12 mouse cellular contexts compared by ENCODE assay signal in the genomic region with DNA sequence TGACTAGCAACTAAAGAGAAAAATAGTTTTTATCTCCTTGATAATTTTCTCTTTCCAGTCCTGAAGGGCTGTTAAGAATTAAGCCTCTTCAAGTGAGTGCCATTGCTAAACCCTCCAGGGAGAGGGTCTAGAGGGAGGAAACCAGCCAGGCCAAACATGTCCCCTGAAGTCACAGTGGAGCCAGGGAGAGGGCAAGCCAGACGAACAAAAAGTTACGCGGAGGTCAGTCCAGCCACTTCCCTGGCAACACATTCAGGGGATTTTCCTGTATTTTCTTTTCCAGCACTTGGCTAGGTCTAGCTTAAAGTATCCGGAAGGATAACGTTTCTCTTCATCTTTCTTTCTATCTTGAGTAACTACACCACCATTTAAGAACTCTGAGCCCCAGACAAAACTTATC. TPM values are rescaled to one million over a fixed set of nuclear protein-coding genes. Genes with fewer than 3 reads are reported as not detected.
DNase-seq lines count a peak whose midpoint lies in the region; TF ChIP-seq lines count a peak whose summit lies in the region.
"Had no signal": no experiment of that assay in that cellular context is flagged by ENCODE, and none has a peak within 500 bp of the region (broad histone marks: within the 10 kb centered on the region; RNA-seq: fewer than 3 reads in every experiment).

No protein-coding gene starts in this region.

- H3K27me3 ChIP-seq in heart, adult 2 months (ENCODE audit: control insufficient read depth, insufficient read depth, low read length): no peaks in the 10 kb centered on the region
- H3K27me3 ChIP-seq: forebrain, embryonic 15.5 days; midbrain, embryonic 15.5 days had no signal

- H3K36me3 ChIP-seq in heart, adult 2 months (ENCODE audit: control insufficient read depth, insufficient read depth, low read length): no peaks in the 10 kb centered on the region
- H3K36me3 ChIP-seq: forebrain, embryonic 15.5 days; G1E; midbrain, embryonic 15.5 days had no signal

- H3K27ac ChIP-seq in heart, adult 2 months: peak overlapping the region; percentile 40
- H3K27ac ChIP-seq: forebrain, embryonic 15.5 days; midbrain, embryonic 15.5 days had no signal

- no peak for TF ChIP-seq POLR2A in heart, adult 2 months (IDR thresholded peaks at IDR 0.05; ENCODE audit: insufficient read depth, low read depth, low read length)

- H3K4me1 ChIP-seq in heart, adult 2 months (ENCODE audit: control insufficient read depth, insufficient read depth, low read length): peaks cover 2% of the 10 kb centered on the region; the same call in 1 of the 2 replicates
- H3K4me1 ChIP-seq: forebrain, embryonic 15.5 days; midbrain, embryonic 15.5 days had no signal

- H3K79me2 ChIP-seq in heart, adult 2 months (replicated peaks; ENCODE audit: control insufficient read depth, insufficient read depth, low read length): no peaks in the 10 kb centered on the region

- 13% methylated on average over 5 of the region's 5 CpGs for WGBS in heart, adult 2 months

- TF ChIP-seq CTCF in heart, adult 2 months (IDR thresholded peaks at IDR 0.05): no peak

- no peak overlapping the region for H3K9ac ChIP-seq in heart, adult 2 months (ENCODE audit: low read depth, low read length)
- H3K9ac ChIP-seq: forebrain, embryonic 15.5 days; midbrain, embryonic 15.5 days had no signal

- intact Hi-C loops in gastrocnemius, postnatal 14 days (cut with DNase I; ENCODE audit: low total_unique reads): no loop called here
- intact Hi-C loops in heart, adult 2 months (cut with DNase I): no loop called here
- intact Hi-C loops in heart, postnatal 25 days (cut with DNase I): no loop called here

- no peak for TF ChIP-seq EP300 in heart, adult 2 months (IDR thresholded peaks at IDR 0.05; ENCODE audit: insufficient read depth, low read depth, low read length)

- peak; percentile 26 for DNase-seq in gastrocnemius, postnatal 14 days
- no peak for DNase-seq in gastrocnemius, postnatal 4 days (ENCODE audit: low spot score in 2 of 2)
- DNase-seq in embryo, embryonic 10.5 days (ENCODE audit: low spot score): peak; percentile 17
- DNase-seq in heart, adult 2 months: peak; percentile 44 to 64
- peak; percentile 53 for DNase-seq in heart, postnatal 25 days (ENCODE audit: low spot score)
- no peak for DNase-seq in cerebellum, postnatal 25 days
- DNase-seq in layer of hippocampus, adult 9-10 months (ENCODE audit: low spot score): no peak
- DNase-seq: adrenal gland, postnatal 25 days; layer of hippocampus, adult 9-11 months had no signal

- no peak overlapping the region for H3K4me3 ChIP-seq in heart, adult 2 months
- H3K4me3 ChIP-seq: forebrain, embryonic 15.5 days; midbrain, embryonic 15.5 days had no signal

RNA-seq across cellular contexts. Expression of a gene that starts 8.4 kb away (rescaled TPM):
- 100 to 1,000 TPM; 175 to 193 TPM for total RNA-seq in gastrocnemius, postnatal 14 days (2021)
- total RNA-seq in gastrocnemius, postnatal 4 days (2021): 100 to 1,000 TPM; 110 to 129 TPM
- 10 to 100 TPM; 85.8 to 97.5 TPM for total RNA-seq in heart, adult 2 months (2021)
- polyA plus RNA-seq in heart, adult 2 months (2012; rRNA removed): 19.3 and 27.6 TPM in 2 replicates
- 10 to 100 TPM; 75.9 to 80.6 TPM for total RNA-seq in heart, postnatal 25 days (2021)
- polyA plus RNA-seq: G1E had no signal

RNA-seq across cellular contexts. Expression of a gene that starts 22.9 kb away (rescaled TPM):
- total RNA-seq in gastrocnemius, postnatal 14 days (2021): 10 to 100 TPM; 17.8 to 23.9 TPM
- total RNA-seq in gastrocnemius, postnatal 4 days (2021): 10 to 100 TPM; 61.3 to 69.4 TPM
- total RNA-seq in heart, adult 2 months (2021): 10 to 100 TPM; 32.9 to 35.9 TPM
- 32.9 and 39.6 TPM in 2 replicates for polyA plus RNA-seq in heart, adult 2 months (2012; rRNA removed)
- total RNA-seq in heart, postnatal 25 days (2021): 10 to 100 TPM; 41.4 to 41.8 TPM
- polyA plus RNA-seq: G1E had no signal

Comparison
In these comparisons a context has a peak if more than half of its experiments do, and no peak if none do; other contexts are left out.
1. DNase-seq: peak in gastrocnemius, postnatal 14 days (single experiment), embryo, embryonic 10.5 days (single experiment), heart, adult 2 months (2 of 2) and heart, postnatal 25 days (single experiment); none in gastrocnemius, postnatal 4 days (0 of 2), cerebellum, postnatal 25 days (0 of 2) and layer of hippocampus, adult 9-10 months (single experiment).